Mouse (Mus musculus) E14TG2a.4 (cell line): ENCODE data around the gene Mpdu1.
A peak's percentile ranks its signal among the peaks of the same experiment; 100 is the strongest.

Experiments
- H3K27me3 ChIP-seq: 2 replicates; pipeline ENCODE4 v1.6.1; 2014; ENCODE audit warnings: low read length, control low read depth; ENCODE audit not compliant: insufficient read depth
- H3K36me3 ChIP-seq: 2 replicates; pipeline ENCODE4 v1.6.1; 2014; ENCODE audit warnings: low read length, control low read depth; ENCODE audit not compliant: insufficient read depth
- H3K4me1 ChIP-seq: replicated peaks from 2 replicates; pipeline ENCODE4 v1.6.1; 2014; ENCODE audit warnings: low read depth, low read length, control low read depth
- H3K4me3 ChIP-seq: replicated peaks from 2 replicates; pipeline ENCODE4 v1.5.1; 2014; ENCODE audit warnings: mild to moderate bottlenecking, low read length
- H3K9me3 ChIP-seq: 2 replicates; pipeline ENCODE4 v1.6.1; 2014; ENCODE audit warnings: low read length, control low read depth
- CTCF ChIP-seq: conservative IDR thresholded peaks from 2 replicates; pipeline ENCODE4 v1.5.1; 2014; ENCODE audit warnings: low read length
- NANOG ChIP-seq: IDR thresholded peaks from 2 replicates; pipeline ENCODE4 v1.6.1; 2014; ENCODE audit warnings: borderline replicate concordance, low read length, mixed read lengths
- POU5F1 ChIP-seq: IDR thresholded peaks from 2 replicates; pipeline ENCODE4 v1.6.1; 2014; ENCODE audit warnings: low read length, borderline replicate concordance

The Mpdu1 gene

GRCm38 (mm10) chr11:69685526-69686148 is 23.2 kb upstream of the Mpdu1 start, which contains the start of gene Tnfsf13:
Gene Tnfsf13 (minus strand): TSS chr11:69685784.
- Histone ChIP-seq H3K27me3 (no peaks in the 10 kb centered on the region), H3K9me3 (no peaks in the 10 kb centered on the region), H3K4me3 (peak within 1 kb of the TSS; percentile 95), H3K36me3 (peaks cover 34% of the 10 kb centered on the region), H3K4me1 (peaks cover 86% of the 10 kb centered on the region)
- no peak for TF ChIP-seq NANOG
- TF ChIP-seq POU5F1: no peak
- TF ChIP-seq CTCF: no peak

- TF ChIP-seq CTCF: no peak
- TF ChIP-seq POU5F1: no peak
- no peak for TF ChIP-seq NANOG
- Histone ChIP-seq H3K4me3 (peak overlapping the region; percentile 95), H3K36me3 (peaks cover 39% of the 10 kb centered on the region), H3K9me3 (no peaks in the 10 kb centered on the region), H3K27me3 (no peaks in the 10 kb centered on the region), H3K4me1 (peaks cover 86% of the 10 kb centered on the region)
Measured at GRCm38 (mm10) chr11:69684936-69685335, 22.5 kb upstream of the Mpdu1 start.

GRCm38 (mm10) chr11:69684128-69684745 is 21.8 kb upstream of the Mpdu1 start:
- Histone ChIP-seq H3K4me1 (peaks cover 87% of the 10 kb centered on the region), H3K36me3 (peaks cover 45% of the 10 kb centered on the region), H3K4me3 (peak overlapping the region; percentile 95), H3K27me3 (no peaks in the 10 kb centered on the region), H3K9me3 (no peaks in the 10 kb centered on the region)
- TF ChIP-seq CTCF: no peak
- TF ChIP-seq POU5F1: no peak
- TF ChIP-seq NANOG: no peak

GRCm38 (mm10) chr11:69683576-69683975 is 21.1 kb upstream of the Mpdu1 start:
- TF ChIP-seq NANOG (no peak), CTCF (no peak), POU5F1 (no peak)
- Histone ChIP-seq H3K27me3 (no peaks in the 10 kb centered on the region), H3K36me3 (peaks cover 52% of the 10 kb centered on the region)

GRCm38 (mm10) chr11:69682840-69683533 is 20.5 kb upstream of the Mpdu1 start:
- peaks cover 86% of the 10 kb centered on the region for H3K4me1 ChIP-seq
- TF ChIP-seq NANOG (no peak), POU5F1 (no peak), CTCF (peak; percentile 89)
- peaks cover 53% of the 10 kb centered on the region for H3K36me3 ChIP-seq
- H3K4me3 ChIP-seq: peak overlapping the region; percentile 95
- no peaks in the 10 kb centered on the region for H3K9me3 ChIP-seq
- H3K27me3 ChIP-seq: no peaks in the 10 kb centered on the region

More at GRCm38 (mm10) chr11:69683576-69683975, 21.1 kb upstream of the Mpdu1 start:
- Histone ChIP-seq H3K4me3 (peak overlapping the region; percentile 95; the same call in 1 of the 2 replicates), H3K4me1 (peaks cover 86% of the 10 kb centered on the region), H3K9me3 (no peaks in the 10 kb centered on the region)

- H3K4me3 ChIP-seq: peak overlapping the region; percentile 95
- no peaks in the 10 kb centered on the region for H3K9me3 ChIP-seq
- no peaks in the 10 kb centered on the region for H3K27me3 ChIP-seq
- TF ChIP-seq CTCF: no peak
- TF ChIP-seq POU5F1: no peak
- TF ChIP-seq NANOG: no peak
- H3K4me1 ChIP-seq: peaks cover 85% of the 10 kb centered on the region
- peaks cover 53% of the 10 kb centered on the region for H3K36me3 ChIP-seq
Measured at GRCm38 (mm10) chr11:69682209-69682839, 19.9 kb upstream of the Mpdu1 start.

GRCm38 (mm10) chr11:69681314-69682208 is 19.1 kb upstream of the Mpdu1 start, which contains the start of gene Senp3:
Gene Senp3 (minus strand): TSS chr11:69682084.
- TF ChIP-seq NANOG (no peak), CTCF (no peak), POU5F1 (no peak)
- Histone ChIP-seq H3K27me3 (no peaks in the 10 kb centered on the region), H3K36me3 (peaks cover 56% of the 10 kb centered on the region), H3K4me3 (peak within 1 kb of the TSS; percentile 95), H3K9me3 (no peaks in the 10 kb centered on the region), H3K4me1 (peaks cover 85% of the 10 kb centered on the region)
